Mouse (Mus musculus) spleen, adult 2 months (tissue): ENCODE data around the gene Dlx5.

Experiments
- CTCF ChIP-seq: fragments of 200-500 bp; IDR thresholded peaks from 2 replicates; pipeline ENCODE4 v1.5.1; 2011; ENCODE audit warnings: mild to moderate bottlenecking, inconsistent platforms; ENCODE audit not compliant: insufficient read depth, insufficient read length, insufficient replicate concordance; ENCODE audit errors: extremely low read depth
- POLR2A ChIP-seq: fragments of 200-500 bp; IDR thresholded peaks from 2 replicates; pipeline ENCODE4 v1.6.1; 2011; ENCODE audit warnings: low read depth, low read length, inconsistent platforms

DNA sequence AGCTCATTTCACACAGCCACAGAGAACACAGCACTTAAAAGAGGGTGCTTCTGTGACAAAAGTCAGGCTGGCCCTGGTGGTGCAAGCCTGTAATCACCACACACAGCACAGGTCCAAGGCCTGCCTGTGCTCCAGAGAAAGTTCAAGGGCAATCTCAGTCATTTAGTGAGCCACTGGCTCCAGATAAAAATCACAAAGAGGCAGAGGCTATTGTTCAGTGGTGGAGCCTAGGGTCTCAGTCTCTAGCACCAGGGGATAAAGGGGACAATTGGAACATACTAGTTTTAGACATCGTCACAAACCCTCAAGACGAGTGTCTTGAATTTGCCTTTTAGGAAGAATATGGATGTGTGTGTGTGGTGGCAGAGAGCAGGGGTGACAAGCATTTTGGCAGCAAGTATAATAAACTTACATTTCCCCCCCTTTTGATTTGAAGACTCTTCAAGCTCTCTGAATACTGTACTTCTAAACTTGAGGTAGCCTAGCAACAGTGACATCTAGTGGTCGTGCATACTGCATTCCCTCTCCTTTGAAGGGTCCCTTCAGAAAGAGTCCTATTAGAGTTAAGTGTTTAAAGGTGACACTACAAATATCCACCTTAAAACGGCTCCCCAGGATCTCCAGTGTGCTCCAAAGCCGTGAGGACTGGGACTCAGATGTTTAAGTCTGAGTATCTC is 33.1 kb upstream of the Dlx5 start:
- no peak for TF ChIP-seq CTCF
- TF ChIP-seq POLR2A: no peak
